7 mouse cellular contexts compared by ENCODE assay signal in the genomic region with DNA sequence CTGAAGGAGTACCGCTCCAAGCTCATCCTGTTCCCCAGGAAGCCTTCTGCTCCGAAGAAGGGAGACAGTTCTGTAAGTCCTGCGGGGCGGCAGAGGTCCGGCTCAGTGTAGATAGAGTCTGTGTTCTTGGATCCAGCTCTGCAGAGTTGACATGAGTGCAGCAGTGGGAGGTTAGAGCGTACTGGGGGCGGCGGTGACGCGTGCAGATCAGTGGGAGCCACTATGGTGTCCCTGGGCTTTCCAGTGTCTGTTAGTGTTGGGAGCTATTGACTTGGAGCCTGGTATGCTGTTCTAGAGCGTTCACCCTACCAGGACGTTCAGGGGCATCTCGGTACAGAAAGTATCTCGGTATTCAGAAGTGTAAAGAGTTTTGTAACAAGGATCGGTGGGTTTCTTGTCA. TPM values are rescaled to one million over a fixed set of nuclear protein-coding genes. Genes with fewer than 3 reads are reported as not detected.
DNase-seq lines count a peak whose midpoint lies in the region; ATAC-seq and TF ChIP-seq lines count a peak whose summit lies in the region.

No protein-coding gene starts in this region.

- peaks cover 2% of the 10 kb centered on the region; the same call in 1 of the 2 replicates for H3K36me3 ChIP-seq in testis, adult 2 months (ENCODE audit: control insufficient read depth, insufficient read depth, low read length)
- peaks cover 10% of the 10 kb centered on the region; the same call in 1 of the 2 replicates for H3K36me3 ChIP-seq in forebrain, embryonic 11.5 days (ENCODE audit: control insufficient read depth, insufficient read depth, low read length)
- H3K36me3 ChIP-seq in liver, embryonic 12.5 days = peaks cover 34% of the 10 kb centered on the region
- H3K36me3 ChIP-seq in stomach, postnatal 0 days (ENCODE audit: control insufficient read depth, insufficient read depth, low read length) = peaks cover 13% of the 10 kb centered on the region

- no peak for TF ChIP-seq POLR2A in testis, adult 2 months (IDR thresholded peaks at IDR 0.05; ENCODE audit: control insufficient read depth, low read depth, low read length)

- no peak for ATAC-seq in forebrain, embryonic 11.5 days (replicated peaks; ENCODE audit: low FRiP score)
- ATAC-seq in liver, embryonic 12.5 days = no peak
- no peak for ATAC-seq in stomach, postnatal 0 days (ENCODE audit: low FRiP score, low TSS enrichment)

- H3K9me3 ChIP-seq in forebrain, embryonic 11.5 days (ENCODE audit: control insufficient read depth, low read length) = no peaks in the 10 kb centered on the region
- no peaks in the 10 kb centered on the region for H3K9me3 ChIP-seq in liver, embryonic 12.5 days (replicated peaks)
- no peaks in the 10 kb centered on the region for H3K9me3 ChIP-seq in stomach, postnatal 0 days (ENCODE audit: control insufficient read depth, low read length)

- intact Hi-C loops in gastrocnemius, postnatal 14 days (cut with DNase I; ENCODE audit: low total_unique reads) = no loop called here

- H3K4me2 ChIP-seq in forebrain, embryonic 11.5 days (ENCODE audit: low read depth, low read length, severe bottlenecking) = peak overlapping the region; percentile 93
- H3K4me2 ChIP-seq in liver, embryonic 12.5 days = peak overlapping the region; percentile 91
- peak overlapping the region; percentile 76 for H3K4me2 ChIP-seq in stomach, postnatal 0 days (replicated peaks; ENCODE audit: low read depth)

- H3K27me3 ChIP-seq in testis, adult 2 months (ENCODE audit: control insufficient read depth, insufficient read depth, low read length) = no peaks in the 10 kb centered on the region
- H3K27me3 ChIP-seq in forebrain, embryonic 11.5 days (ENCODE audit: control insufficient read depth, insufficient read depth, low read length) = no peaks in the 10 kb centered on the region
- H3K27me3 ChIP-seq in liver, embryonic 12.5 days (replicated peaks) = no peaks in the 10 kb centered on the region
- no peaks in the 10 kb centered on the region for H3K27me3 ChIP-seq in stomach, postnatal 0 days (ENCODE audit: control insufficient read depth, insufficient read depth, low read length)

- no peak for TF ChIP-seq EP300 in stomach, postnatal 0 days (optimal IDR thresholded peaks at IDR 0.05)

- DNase-seq in testis, postnatal 14 days (ENCODE audit: low spot score) = no peak
- DNase-seq in forebrain, embryonic 11.5 days (ENCODE audit: low spot score) = no peak
- no peak for DNase-seq in stomach, postnatal 0 days (ENCODE audit: low spot score)
- no peak for DNase-seq in right cerebral cortex, adult 2 months (ENCODE audit: low spot score in 2 of 2)
- DNase-seq in gastrocnemius, postnatal 14 days = no peak

- H3K4me1 ChIP-seq in testis, adult 2 months (ENCODE audit: control insufficient read depth, insufficient read depth, low read length) = peaks cover 5% of the 10 kb centered on the region; the same call in 1 of the 2 replicates
- H3K4me1 ChIP-seq in forebrain, embryonic 11.5 days (replicated peaks; ENCODE audit: control insufficient read depth, insufficient read depth, low read length) = peaks cover 8% of the 10 kb centered on the region; the same call in 1 of the 2 replicates
- peaks cover 22% of the 10 kb centered on the region for H3K4me1 ChIP-seq in liver, embryonic 12.5 days
- H3K4me1 ChIP-seq in stomach, postnatal 0 days (replicated peaks; ENCODE audit: control insufficient read depth, insufficient read depth) = 0 out of 2 replicates have a peak, but pooled peaks cover 6% of the 10 kb centered on the region

- peak overlapping the region; percentile 94 for H3K9ac ChIP-seq in forebrain, embryonic 11.5 days (ENCODE audit: low read length)
- H3K9ac ChIP-seq in liver, embryonic 12.5 days = peak overlapping the region; percentile 95
- peak overlapping the region; percentile 92 for H3K9ac ChIP-seq in stomach, postnatal 0 days (ENCODE audit: low read length)

- H3K4me3 ChIP-seq in testis, adult 2 months (ENCODE audit: control insufficient read depth, low read depth, low read length) = peak overlapping the region; percentile 97
- peak overlapping the region; percentile 85 for H3K4me3 ChIP-seq in forebrain, embryonic 11.5 days (ENCODE audit: low read depth, low read length)
- peak overlapping the region; percentile 76 for H3K4me3 ChIP-seq in liver, embryonic 12.5 days
- H3K4me3 ChIP-seq in stomach, postnatal 0 days (ENCODE audit: low read depth, low read length) = peak overlapping the region; percentile 89

- no peak overlapping the region for H3K27ac ChIP-seq in testis, adult 2 months (ENCODE audit: control insufficient read depth, insufficient read depth, low read depth, low read length)
- H3K27ac ChIP-seq in forebrain, embryonic 11.5 days (ENCODE audit: low read depth, low read length) = peak overlapping the region; percentile 81; the same call in 1 of the 2 replicates
- peak overlapping the region; percentile 88 for H3K27ac ChIP-seq in liver, embryonic 12.5 days
- H3K27ac ChIP-seq in stomach, postnatal 0 days (replicated peaks) = peak overlapping the region; percentile 96

- no peak for TF ChIP-seq CTCF in testis, adult 2 months (IDR thresholded peaks at IDR 0.05; ENCODE audit: control insufficient read depth, insufficient read depth, insufficient replicate concordance, low read depth, low read length)
- no peak for TF ChIP-seq CTCF in stomach, postnatal 0 days (IDR thresholded peaks at IDR 0.05; ENCODE audit: low read depth)

- WGBS in forebrain, embryonic 11.5 days = 18% methylated on average over 15 of the region's 15 CpGs
- 4% methylated on average over 15 of the region's 15 CpGs for WGBS in liver, embryonic 12.5 days (ENCODE audit: insufficient replicate concordance)
- WGBS in stomach, postnatal 0 days = 12% methylated on average over 14 of the region's 15 CpGs

RNA-seq across cellular contexts. Expression of a gene that starts 1.1 kb away (rescaled TPM):
- polyA plus RNA-seq in testis, adult 2 months (2012; rRNA removed) = 834 and 1,155 TPM in 2 replicates
- polyA plus RNA-seq in forebrain, embryonic 11.5 days (2014; fragmentation: Nextera tagmentation; extraction: Ambion mirVana) = 1,219 and 1,311 TPM in 2 replicates
- polyA plus RNA-seq in liver, embryonic 12.5 days (2016; fragmentation: Nextera tagmentation; extraction: Ambion mirVana) = 1,452 and 1,476 TPM in 2 replicates
- polyA plus RNA-seq in stomach, postnatal 0 days (2015; fragmentation: Nextera tagmentation; extraction: Ambion mirVana) = 1,460 and 1,506 TPM in 2 replicates
- 100 to 1,000 TPM; 517 to 627 TPM for total RNA-seq in gastrocnemius, postnatal 14 days (2021)

RNA-seq across cellular contexts. Expression of a gene that starts 13.9 kb away (rescaled TPM):
- 1.1 and 1.3 TPM in 2 replicates for polyA plus RNA-seq in testis, adult 2 months (2012; rRNA removed)
- 0.19 TPM in 1 of 2 replicates, not detected in the other for polyA plus RNA-seq in forebrain, embryonic 11.5 days (2014; fragmentation: Nextera tagmentation; extraction: Ambion mirVana)
- polyA plus RNA-seq in liver, embryonic 12.5 days (2016; fragmentation: Nextera tagmentation; extraction: Ambion mirVana) = 2.8 and 2.9 TPM in 2 replicates
- polyA plus RNA-seq in stomach, postnatal 0 days (2015; fragmentation: Nextera tagmentation; extraction: Ambion mirVana) = 1.4 TPM in 2 replicates
- total RNA-seq in gastrocnemius, postnatal 14 days (2021) = under 1 TPM; 0.31 to 0.73 TPM

RNA-seq across cellular contexts. Expression of a gene that starts 40.5 kb away (rescaled TPM):
- polyA plus RNA-seq in testis, adult 2 months (2012; rRNA removed) = 101 and 124 TPM in 2 replicates
- polyA plus RNA-seq in forebrain, embryonic 11.5 days (2014; fragmentation: Nextera tagmentation; extraction: Ambion mirVana) = 43.5 and 52.6 TPM in 2 replicates
- polyA plus RNA-seq in liver, embryonic 12.5 days (2016; fragmentation: Nextera tagmentation; extraction: Ambion mirVana) = 40.0 TPM in 2 replicates
- polyA plus RNA-seq in stomach, postnatal 0 days (2015; fragmentation: Nextera tagmentation; extraction: Ambion mirVana) = 29.6 and 32.0 TPM in 2 replicates
- 10 to 100 TPM; 49.0 to 59.2 TPM for total RNA-seq in gastrocnemius, postnatal 14 days (2021)

RNA-seq across cellular contexts. Expression of a gene that starts 54.8 kb away (rescaled TPM):
- 3.8 and 5.2 TPM in 2 replicates for polyA plus RNA-seq in testis, adult 2 months (2012; rRNA removed)
- 2.9 and 4.3 TPM in 2 replicates for polyA plus RNA-seq in forebrain, embryonic 11.5 days (2014; fragmentation: Nextera tagmentation; extraction: Ambion mirVana)
- polyA plus RNA-seq in liver, embryonic 12.5 days (2016; fragmentation: Nextera tagmentation; extraction: Ambion mirVana) = 1.7 and 2.1 TPM in 2 replicates
- 7.8 and 9.3 TPM in 2 replicates for polyA plus RNA-seq in stomach, postnatal 0 days (2015; fragmentation: Nextera tagmentation; extraction: Ambion mirVana)
- total RNA-seq in gastrocnemius, postnatal 14 days (2021) = 1 to 10 TPM; 5.7 to 6.9 TPM
